Mouse (Mus musculus) ES-Bruce4 (cell line): ENCODE results near the gene Rasgef1b.

Experiments
- CTCF ChIP-seq: IDR thresholded peaks from one replicate; pipeline ENCODE4 v1.8.1; 2011; ENCODE audit warnings: low read depth, low read length
- EP300 ChIP-seq: IDR thresholded peaks from 2 replicates; pipeline ENCODE4 v1.6.1; 2011; ENCODE audit warnings: low read depth, low read length; ENCODE audit not compliant: insufficient read depth
- POLR2A ChIP-seq: IDR thresholded peaks from one replicate; pipeline ENCODE4 v1.8.1; 2011; ENCODE audit warnings: low read length; ENCODE audit not compliant: insufficient read depth

DNA sequence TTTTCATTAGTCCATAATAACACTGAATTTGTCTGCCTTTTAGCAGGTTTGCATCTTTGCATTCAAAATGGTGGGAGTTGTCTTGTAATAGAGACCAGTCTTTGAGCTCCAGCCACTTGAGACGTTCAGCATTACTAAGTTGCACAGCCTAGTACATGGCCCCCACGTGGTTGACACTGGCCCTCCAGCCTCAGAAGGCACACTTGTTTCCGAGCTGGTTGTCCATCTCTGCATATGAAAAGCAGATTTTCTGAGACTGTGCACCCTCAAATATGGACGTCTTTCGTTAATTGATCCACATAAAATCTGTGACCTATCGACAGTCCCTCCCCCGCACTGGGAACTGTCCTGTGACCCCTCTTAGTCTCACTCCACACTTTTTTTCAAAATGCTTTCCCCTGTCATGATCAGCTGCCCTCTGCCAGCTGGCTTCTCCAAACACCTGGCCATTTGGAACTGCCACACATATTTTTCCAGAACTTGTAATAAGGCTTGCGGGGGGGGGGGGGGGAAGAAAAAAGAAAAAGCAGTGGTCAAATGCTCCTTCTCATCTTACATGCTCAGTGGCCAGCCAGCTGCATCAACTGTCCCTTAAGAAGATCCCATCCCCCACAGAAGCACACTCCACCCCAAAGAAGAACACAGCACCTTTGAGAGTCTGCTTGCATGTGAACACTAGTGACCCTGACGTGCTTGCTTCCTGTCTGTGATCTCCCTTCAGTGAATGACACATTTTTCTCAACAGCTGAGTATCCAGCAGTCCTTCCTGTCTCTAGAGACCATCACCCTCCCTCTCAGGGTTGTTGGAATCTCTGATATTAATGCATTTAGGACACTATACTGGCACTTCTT is 231.7 kb downstream of the Rasgef1b start:
- TF ChIP-seq CTCF (no peak), POLR2A (no peak), EP300 (no peak)
